Mouse (Mus musculus) T-cell, adult 66 days (primary cell): ENCODE results near the gene Gm28269. TPM values are rescaled to one million over a fixed set of nuclear protein-coding genes. Genes with fewer than 3 reads are reported as not detected.

Source experiments
- total RNA-seq, 2 experiments: library from RNA; stranded (reverse); gene quantifications; 3 replicates in 1 of 2; 4 replicates in 1 of 2; pipeline ENCODE4 v1.2.4; 2023

Gm28269 gene
- total RNA-seq, result not detected

DNA sequence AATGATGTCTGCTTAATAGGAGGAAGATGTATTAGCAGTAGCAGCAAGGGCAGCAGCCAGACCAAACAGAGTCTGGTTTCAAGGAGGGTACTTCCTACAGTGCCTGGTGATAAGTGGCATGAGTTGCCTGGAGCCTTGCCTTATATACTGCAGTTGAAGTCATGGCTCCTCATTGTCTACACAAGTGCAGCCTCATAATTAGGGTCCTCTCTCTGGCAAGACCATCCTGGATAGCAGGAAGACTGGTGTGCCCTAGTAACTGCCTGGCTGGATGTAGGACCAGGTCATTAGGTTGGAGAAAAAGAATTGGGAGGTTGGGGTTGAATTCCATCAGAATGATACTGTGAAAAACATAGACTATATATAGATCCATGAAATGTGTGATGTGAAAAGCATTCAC lies at the start of gene Gm28269:
Gene Gm28269 (minus strand): TSS at position 101 of the 400 bp plus-strand sequence.

DNA sequence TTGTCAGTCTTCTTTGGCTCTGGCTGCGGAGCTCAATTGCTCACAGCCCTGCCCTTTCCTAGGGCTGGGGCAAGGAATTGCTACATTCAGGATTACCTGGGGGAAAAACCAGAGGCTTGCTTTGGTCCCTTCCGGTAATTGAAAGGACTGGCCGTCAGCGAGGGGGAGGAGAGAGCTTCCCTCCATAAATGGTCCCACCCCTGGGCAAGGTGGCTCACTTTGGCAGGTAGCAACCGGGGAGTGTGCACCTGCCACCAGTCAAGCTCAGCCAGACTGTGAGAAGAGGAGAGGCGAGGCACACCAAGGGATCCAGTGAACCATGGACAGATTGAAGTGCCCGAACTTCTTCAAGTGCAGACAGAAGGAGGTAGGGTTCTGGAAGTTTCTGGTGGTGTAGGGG lies 30.1 kb downstream of the Gm28269 start, which contains the start of gene Slc6a14:
Gene Slc6a14 (plus strand): TSS at position 68 of the 400 bp plus-strand sequence.

Other genes with a start within 250 kb of the Gm28269 start
- not detected for gene Slc6a14, start 30.2 kb downstream of the Gm28269 start, total RNA-seq